Mouse (Mus musculus): ENCODE measurements at regions not wholly inside any gene's neighbourhood (a gene's known extent, or its start where the extent isn't known, plus 50 kb on each side); places are given as distances from the start of the nearest gene placed in this dataset.
A peak's percentile ranks its signal among the peaks of the same experiment; 100 is the strongest.

DNA sequence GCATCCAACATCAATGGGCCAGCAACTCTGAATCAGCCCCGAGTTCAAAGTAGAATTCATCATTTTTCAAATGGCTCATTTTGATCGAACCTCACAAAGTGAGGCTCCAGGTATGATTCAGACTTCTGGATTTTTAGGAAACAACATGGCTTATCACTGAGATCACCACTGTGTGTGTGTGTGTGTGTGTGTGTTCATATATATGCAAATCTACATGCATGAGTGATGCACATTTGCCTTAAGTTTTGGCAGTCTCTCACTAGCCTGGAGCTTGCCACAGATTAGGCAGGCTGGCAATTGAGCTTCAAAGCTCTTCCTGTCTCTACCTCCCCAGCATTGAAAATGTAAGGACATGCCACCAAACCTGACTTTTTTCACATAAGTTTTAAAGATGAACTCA, 195.1 kb upstream of the Mindy3 start:
- DNase-seq (ENCODE audit: low spot score in 2 of 2) = no peak

- DNase-seq (ENCODE audit: low spot score in 2 of 2) = no peak
These were observed 194.6 kb upstream of the Mindy3 start for GRCm38 (mm10) chr2:12613858-12614257.

DNA sequence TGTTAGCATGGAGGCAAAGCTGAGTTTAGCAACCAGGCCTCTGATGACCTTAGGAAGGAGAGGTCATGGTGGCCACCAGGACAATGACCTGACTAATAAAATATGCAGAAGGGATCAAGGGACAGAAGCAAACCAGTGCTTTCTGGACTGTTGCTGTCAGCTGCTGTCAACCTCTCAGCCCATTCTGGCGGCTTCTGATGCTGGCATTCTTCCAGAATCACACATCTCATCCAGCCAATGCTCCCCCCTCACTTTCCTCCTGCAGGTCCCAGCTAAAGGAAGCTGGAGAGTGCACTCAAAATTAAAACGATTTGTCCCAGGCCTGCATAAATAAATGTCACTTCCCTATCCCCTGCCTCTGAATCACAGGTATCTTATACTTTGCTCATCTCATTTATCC, 163.3 kb upstream of the Mindy3 start:
- DNase-seq (ENCODE audit: low spot score in 2 of 2) = peak in 1 of 2 experiments; percentile 12

DNA sequence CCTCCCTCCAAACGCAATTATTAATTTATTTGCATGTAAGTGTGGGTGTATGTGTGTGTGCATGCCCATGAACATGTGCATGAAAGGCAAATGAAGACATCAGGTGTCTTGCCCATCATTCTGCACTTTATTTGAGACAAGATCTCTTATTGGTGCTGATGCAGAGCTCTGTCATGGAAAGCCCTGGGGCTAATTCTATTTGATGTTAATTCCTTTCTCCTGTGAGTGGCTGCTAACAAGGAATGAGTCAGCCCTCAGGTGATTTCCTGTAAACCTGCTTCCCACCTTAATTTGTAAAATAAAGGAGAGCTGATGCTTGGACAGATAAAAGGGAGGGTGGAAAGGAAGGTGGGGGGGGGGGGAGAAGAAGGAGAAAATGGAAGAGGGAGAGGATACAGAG, 138.5 kb upstream of the Mindy3 start:
- no peak for DNase-seq (ENCODE audit: low spot score in 2 of 2)

DNA sequence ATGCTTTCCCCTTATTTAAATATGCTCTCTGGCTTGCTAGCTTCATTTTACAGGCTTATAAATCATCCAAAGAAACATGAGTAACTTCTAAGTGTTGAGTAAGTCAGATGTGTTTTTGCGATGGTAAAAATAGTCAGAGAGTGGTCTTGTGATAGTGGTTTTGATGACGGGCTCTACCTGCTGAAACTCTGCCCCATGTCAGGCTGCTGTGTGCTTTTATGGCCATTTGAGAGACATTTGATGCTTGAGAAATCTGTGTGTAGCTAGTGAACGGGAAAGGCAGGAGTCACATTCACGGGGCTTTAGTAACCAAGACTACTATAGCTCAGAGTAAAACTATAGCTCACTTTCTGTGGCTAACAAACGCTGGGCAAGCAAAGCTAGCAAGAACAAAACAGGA, 103.1 kb upstream of the Mindy3 start:
- DNase-seq (ENCODE audit: low spot score in 2 of 2) = no peak

- no peak for DNase-seq (ENCODE audit: low spot score in 2 of 2)
These were observed 102.5 kb upstream of the Mindy3 start for GRCm38 (mm10) chr2:12521744-12522143.

GRCm38 (mm10) chr2:12492369-12492768, 73.1 kb upstream of the Mindy3 start:
- DNase-seq (ENCODE audit: low spot score in 2 of 2) = no peak

DNA sequence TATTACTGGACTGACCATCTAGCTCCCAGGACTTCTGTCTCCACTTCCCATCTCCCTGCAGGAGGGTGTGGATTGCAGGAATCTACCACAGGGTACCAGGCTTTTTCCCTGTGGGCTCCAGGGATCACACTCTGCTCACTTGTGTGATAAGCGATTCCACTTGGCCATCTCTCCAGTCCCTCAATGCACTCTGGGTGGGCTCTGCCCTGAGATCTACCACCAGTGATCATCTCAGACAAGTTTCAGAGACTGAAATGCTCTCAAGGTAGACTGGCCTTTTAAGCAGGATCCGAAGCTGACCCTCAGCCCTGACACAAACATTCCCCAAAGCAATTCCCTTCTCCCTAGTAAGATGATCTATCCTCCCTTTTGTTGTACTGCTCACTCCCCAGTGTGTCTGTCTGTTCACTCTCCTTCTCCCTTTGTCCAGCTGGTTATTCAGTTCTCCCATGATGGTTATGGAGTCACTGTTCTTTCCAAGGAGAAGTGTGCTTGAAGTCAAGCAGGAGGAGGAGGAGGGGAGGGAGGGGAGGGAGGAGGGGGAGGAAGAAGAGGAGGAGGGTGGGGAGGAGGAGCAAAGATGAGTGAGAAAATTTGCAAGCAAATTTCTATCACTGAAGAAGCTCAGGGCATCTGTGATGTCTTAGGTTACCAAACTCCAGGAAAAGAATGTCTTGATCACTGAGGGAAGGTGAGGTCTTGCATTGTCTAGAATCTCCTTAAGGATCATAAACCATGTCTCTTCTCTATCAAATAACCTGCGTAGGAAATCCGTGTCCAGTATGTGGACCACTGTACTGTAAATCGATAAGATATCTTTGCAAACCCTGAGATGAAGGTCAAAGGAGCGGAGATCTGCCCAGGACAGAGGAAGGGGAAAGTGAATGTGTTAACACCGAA, 50.4 kb upstream of the Mindy3 start:
- DNase-seq (ENCODE audit: low spot score in 2 of 2) = no peak
